Mouse (Mus musculus) olfactory bulb, adult 2 months (tissue): ENCODE measurements around the gene Rab11a. TPM values are rescaled to one million over a fixed set of nuclear protein-coding genes. Genes with fewer than 3 reads are reported as not detected.
A peak's percentile ranks its signal among the peaks of the same experiment; 100 is the strongest.

Source experiments
- H3K27ac ChIP-seq: fragments of 200-500 bp; 2 replicates; pipeline ENCODE4 v1.5.1; 2012; ENCODE audit warnings: low read depth, low read length; ENCODE audit not compliant: insufficient read depth
- H3K4me1 ChIP-seq: fragments of 200-500 bp; 2 replicates; pipeline ENCODE4 v1.6.1; 2012; ENCODE audit warnings: low read length; ENCODE audit not compliant: control insufficient read depth, insufficient read depth
- H3K4me3 ChIP-seq: fragments of 200-500 bp; 2 replicates; pipeline ENCODE4 v1.5.1; 2012; ENCODE audit warnings: mild to moderate bottlenecking, low read depth, low read length, moderate library complexity; ENCODE audit not compliant: insufficient read depth
- CTCF ChIP-seq: fragments of 200-500 bp; IDR thresholded peaks from 2 replicates; pipeline ENCODE4 v1.5.1; 2012; ENCODE audit warnings: low read depth, mild to moderate bottlenecking, low read length, moderate library complexity; ENCODE audit not compliant: insufficient read depth
- POLR2A ChIP-seq: fragments of 200-500 bp; IDR thresholded peaks from 2 replicates; pipeline ENCODE4 v1.6.1; 2012; ENCODE audit warnings: mild to moderate bottlenecking, low read depth, low read length, moderate library complexity; ENCODE audit not compliant: insufficient read depth
- WGBS: fragments of 180-500 bp; shearing (Covaris S2); methylation state at CpG from one replicate; pipeline ENCODE4 v1.1.7; 2018; 5-methylcytosine and 5-hydroxymethylcytosine counted together
- polyA plus RNA-seq: library from polyadenylated mRNA; stranded (reverse); fragments of >200 nt; gene quantifications from 2 replicates; pipeline ENCODE4 v1.2.4, GENCODE M21; 2012; ENCODE audit warnings: low replicate concordance; ENCODE audit not compliant: missing spikeins, insufficient read depth, insufficient read length

Rab11a gene
- polyA plus RNA-seq: not detected in 2 replicates

DNA sequence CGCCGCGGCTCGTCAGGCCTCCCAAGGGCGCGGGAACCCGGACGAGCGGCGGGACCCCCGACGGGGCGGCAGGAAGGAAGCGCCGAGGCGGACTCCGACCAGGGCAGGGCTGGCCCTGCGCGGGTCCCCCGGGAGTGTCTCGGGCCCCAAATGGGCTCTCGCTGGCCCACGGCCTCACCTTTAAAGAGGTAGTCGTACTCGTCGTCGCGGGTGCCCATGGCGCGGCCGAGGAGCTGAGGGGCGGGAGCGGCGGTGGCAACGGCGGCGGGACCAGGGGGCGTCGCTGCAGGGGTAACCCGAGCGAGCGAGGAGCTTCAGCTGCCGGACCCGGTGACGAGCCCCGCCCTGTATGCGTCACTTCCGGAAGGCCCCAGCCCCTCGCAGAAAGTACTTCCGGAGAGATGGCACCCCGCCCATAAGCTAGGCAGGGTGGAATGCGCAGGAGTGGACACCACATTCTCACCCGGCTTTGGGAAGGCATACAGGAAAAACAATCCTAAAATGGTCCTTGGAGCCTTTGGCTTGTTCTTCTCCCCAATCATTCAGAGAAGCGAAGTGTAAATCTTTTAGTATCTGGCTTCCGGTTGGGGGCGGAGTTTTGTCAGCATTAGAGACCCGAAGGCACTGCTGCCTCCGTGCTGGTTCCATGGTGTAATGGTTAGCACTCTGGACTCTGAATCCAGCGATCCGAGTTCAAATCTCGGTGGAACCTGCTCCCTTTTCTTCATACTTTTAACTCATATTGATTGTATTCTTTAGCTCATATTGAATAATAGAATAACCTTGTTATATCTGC lies at the start of gene Rab11a:
Rab11a (minus strand) TSS at position 353 of the 796 bp plus-strand sequence.
- H3K27ac ChIP-seq: peak within 1 kb of the TSS; percentile 88
- WGBS: under 1% methylated on average over 61 of the region's 61 CpGs

DNA sequence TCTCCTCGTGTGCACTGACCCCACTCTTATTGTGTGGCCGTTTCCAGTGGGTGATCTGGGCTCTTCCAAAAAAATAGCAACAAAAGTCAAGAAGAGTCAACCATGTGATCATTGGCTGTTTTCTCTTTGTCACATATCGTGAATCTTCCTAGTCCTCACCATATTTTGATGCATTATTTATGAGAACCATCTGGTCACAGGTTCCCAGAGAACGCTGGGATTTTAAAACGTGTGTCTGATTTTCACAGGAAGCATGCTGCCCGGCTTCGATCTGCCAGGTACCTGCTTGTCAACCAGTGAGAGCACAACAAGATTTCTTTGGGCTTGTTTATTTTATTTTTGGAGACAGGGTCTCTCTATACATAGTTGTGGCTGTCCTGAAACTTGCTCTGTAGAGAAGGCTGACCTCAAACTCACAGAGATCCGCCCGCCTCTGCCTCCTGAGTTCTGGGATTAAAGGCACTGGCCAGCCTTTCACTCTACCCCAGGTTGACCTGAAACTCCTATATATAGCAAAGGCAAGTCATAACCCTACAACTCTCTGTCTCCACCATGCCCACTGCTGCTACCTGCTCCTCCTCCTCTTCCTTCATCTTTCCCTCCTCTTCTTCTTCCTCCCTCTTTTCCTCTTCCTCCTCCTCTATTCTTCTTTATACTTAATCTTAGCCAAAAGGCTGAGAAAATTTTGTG lies 48.8 kb upstream of the Rab11a start:
- Histone ChIP-seq H3K4me1 (no peaks in the 10 kb centered on the region), H3K4me3 (no peak overlapping the region), H3K27ac (no peak overlapping the region)
- TF ChIP-seq CTCF (no peak), POLR2A (no peak)
- 89% methylated on average over 9 of the region's 9 CpGs for WGBS

More for the DNA sequence above, at the start of gene Rab11a:
- Histone ChIP-seq H3K4me1 (peaks cover 2% of the 10 kb centered on the region; the same call in 1 of the 2 replicates), H3K4me3 (peak within 1 kb of the TSS; percentile 96)
- 0 out of 2 replicates have a peak, but pooled peaks have one; percentile 37 for TF ChIP-seq POLR2A
- no peak for TF ChIP-seq CTCF

DNA sequence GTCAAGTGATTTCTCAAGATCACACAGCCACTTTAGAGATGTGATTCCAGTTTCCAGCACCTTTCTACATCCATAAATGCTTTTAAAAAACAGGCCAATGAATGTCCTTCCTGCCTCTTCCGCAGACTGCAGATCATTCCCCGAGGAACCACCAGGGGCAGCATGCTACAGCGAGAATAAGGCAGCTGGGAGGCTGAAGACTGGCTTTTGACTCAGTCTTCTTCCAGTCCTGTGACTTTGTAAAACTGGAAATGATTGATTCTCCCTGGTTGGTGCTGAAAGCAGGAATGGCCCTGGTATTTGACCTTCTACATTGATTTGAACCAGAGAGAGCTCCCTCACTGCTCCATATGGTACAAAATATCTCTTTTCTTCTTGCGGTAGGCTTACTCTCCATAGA lies 47.3 kb upstream of the Rab11a start:
- TF ChIP-seq CTCF: peak; percentile 41; the same call in 1 of the 2 replicates
- TF ChIP-seq POLR2A: no peak
- Histone ChIP-seq H3K4me1 (no peaks in the 10 kb centered on the region), H3K4me3 (no peak overlapping the region), H3K27ac (no peak overlapping the region)
- 51% methylated on average over 4 of the region's 4 CpGs for WGBS

DNA sequence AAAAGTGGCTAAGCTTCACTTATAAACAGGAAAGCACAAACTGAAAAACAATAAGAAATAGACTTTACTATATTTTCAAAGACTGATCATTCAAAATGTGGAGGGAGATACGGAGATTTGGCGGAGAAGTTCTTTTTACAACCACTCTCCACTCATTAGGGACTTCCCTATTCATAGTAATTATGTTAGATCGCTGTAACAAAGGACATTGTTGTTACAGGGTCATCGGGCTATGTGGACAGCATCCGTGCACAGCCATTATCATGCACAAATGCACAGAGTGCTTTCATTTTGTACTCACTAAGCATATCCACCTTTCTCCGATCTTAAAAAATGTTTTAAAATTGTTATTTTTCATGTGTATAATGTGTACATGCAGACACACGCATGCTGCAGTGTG lies 46.0 kb upstream of the Rab11a start:
- 76% methylated on average over 7 of the region's 7 CpGs for WGBS
- H3K4me3 ChIP-seq: no peak overlapping the region
- no peak for TF ChIP-seq CTCF
- TF ChIP-seq POLR2A: no peak
- H3K27ac ChIP-seq: no peak overlapping the region
- H3K4me1 ChIP-seq: no peaks in the 10 kb centered on the region

DNA sequence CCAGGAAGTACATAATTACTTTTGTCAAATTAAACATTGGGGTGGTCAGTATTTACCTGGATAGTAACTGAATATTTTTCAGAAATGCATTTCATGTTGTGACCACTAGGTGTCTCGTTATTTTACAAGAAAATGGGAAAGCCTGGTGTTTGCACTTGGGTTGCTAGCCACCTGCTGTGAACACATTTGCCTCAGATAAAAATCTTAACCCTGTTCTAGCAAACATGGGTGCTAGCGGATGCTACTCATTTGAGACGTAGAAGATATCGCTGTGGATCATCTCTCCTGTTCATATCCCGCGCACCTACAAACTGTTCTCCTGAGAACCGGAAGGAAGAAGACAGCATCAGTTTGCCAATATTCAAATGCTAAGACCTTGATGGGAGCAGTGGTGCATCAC lies 42.1 kb upstream of the Rab11a start:
- Histone ChIP-seq H3K27ac (no peak overlapping the region), H3K4me1 (0 out of 2 replicates have a peak, but pooled peaks cover under 1% of the 10 kb centered on the region), H3K4me3 (no peak overlapping the region)
- 46% methylated on average over 7 of the region's 7 CpGs for WGBS
- TF ChIP-seq CTCF (no peak), POLR2A (no peak)

DNA sequence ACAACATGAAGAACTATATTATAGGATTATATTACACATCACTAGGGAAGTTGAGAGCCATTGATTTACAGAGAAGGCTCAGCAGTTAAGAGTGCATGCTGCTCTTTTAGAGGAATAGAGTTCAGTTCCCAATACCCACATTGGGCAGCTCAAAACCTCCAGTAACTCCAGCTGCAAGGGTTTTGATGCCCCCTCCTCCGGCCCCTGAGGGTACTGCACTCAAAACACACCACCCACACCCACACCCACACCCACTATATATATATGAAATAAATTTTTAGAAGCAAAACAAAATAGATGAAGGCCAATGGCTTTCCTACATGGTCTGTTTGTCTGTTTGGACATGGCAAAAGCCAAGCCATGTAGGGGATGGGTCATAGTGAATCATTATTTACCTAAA lies 40.6 kb upstream of the Rab11a start:
- TF ChIP-seq POLR2A (no peak), CTCF (no peak)
- Histone ChIP-seq H3K4me1 (0 out of 2 replicates have a peak, but pooled peaks cover 4% of the 10 kb centered on the region), H3K27ac (no peak overlapping the region), H3K4me3 (no peak overlapping the region)
- WGBS: 97% methylated on average over 1 of the region's 1 CpGs

DNA sequence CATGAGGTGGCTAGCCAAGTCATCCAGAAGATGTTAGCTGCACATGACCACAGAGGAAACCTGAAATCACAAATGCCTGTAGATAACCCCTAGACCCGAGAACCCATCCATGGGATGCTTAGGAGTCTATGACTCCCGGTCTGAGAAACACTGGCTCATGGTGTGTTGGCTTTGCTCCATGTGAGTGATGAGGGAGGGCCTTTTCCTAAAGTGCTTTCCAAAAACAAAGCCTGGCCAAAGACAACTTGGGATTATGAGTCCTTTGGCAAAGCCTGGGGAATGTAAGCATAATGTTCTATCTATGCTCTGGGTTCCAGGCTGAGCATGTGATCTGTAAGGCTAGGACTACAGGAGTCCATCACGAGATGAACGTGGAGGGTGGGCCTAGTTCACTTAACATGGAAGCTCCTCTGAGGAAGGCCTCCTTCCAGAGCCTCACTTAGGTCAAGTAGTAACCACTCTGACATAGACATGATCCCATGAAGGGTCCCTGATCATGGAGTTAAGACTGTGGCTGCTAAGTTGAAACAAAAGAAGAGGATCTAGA lies 40.0 kb upstream of the Rab11a start:
- TF ChIP-seq CTCF (no peak), POLR2A (no peak)
- Histone ChIP-seq H3K4me1 (0 out of 2 replicates have a peak, but pooled peaks cover 4% of the 10 kb centered on the region), H3K27ac (no peak overlapping the region), H3K4me3 (no peak overlapping the region)
- WGBS: 92% methylated on average over 4 of the region's 4 CpGs

DNA sequence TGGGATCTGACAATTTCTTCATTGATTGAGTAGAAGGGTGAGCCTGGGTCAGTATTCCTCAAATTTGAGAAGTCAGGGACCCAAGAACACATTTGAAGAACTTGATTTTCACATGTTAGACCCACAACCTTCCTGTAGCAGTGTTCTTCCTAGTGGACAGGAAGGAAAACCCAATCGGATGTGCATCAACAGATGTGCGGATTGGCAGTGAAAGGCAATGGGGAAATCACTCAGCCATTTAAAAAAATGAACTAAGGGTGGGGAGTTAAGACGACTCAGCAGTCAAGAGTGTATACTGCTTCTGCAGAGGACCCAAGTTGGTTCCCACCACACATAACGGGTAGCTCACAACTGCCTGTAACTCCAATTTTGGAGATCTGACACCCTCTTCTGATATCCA lies 37.9 kb upstream of the Rab11a start:
- Histone ChIP-seq H3K27ac (no peak overlapping the region), H3K4me3 (no peak overlapping the region), H3K4me1 (peaks cover 7% of the 10 kb centered on the region; the same call in 1 of the 2 replicates)
- WGBS: 93% methylated on average over 4 of the region's 4 CpGs
- TF ChIP-seq CTCF (no peak), POLR2A (no peak)

DNA sequence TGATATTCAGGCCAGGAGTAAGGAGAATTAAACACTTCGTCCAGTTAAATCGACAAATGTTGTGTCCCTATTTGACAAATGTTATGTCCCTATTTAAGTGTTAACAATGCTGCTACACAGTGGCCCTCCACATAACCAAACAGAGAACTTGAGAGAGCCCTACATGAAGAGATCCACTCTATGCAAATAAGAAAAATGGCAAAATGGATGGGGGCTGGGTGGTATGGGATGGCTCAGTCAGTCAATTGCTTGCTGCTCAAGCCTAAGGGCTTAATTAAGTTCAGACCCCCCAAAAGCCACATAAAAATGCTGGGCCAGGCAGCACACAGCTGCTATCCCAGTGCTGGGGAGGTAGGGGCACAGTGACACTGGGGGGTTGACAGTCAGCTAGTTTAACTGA lies 37.3 kb upstream of the Rab11a start:
- 50% methylated on average over 2 of the region's 2 CpGs for WGBS
- peak overlapping the region; percentile 41; the same call in 1 of the 2 replicates for H3K27ac ChIP-seq
- TF ChIP-seq POLR2A: no peak
- TF ChIP-seq CTCF: no peak
- H3K4me1 ChIP-seq: peaks cover 7% of the 10 kb centered on the region; the same call in 1 of the 2 replicates
- H3K4me3 ChIP-seq: no peak overlapping the region
